Mouse (Mus musculus): Measurements from ENCODE around the gene Hpf1. TPM values are rescaled to one million over a fixed set of nuclear protein-coding genes. Genes with fewer than 3 reads are reported as not detected.

Hpf1 gene
- polyA plus RNA-seq, 1 experiment: 1.2 TPM

DNA sequence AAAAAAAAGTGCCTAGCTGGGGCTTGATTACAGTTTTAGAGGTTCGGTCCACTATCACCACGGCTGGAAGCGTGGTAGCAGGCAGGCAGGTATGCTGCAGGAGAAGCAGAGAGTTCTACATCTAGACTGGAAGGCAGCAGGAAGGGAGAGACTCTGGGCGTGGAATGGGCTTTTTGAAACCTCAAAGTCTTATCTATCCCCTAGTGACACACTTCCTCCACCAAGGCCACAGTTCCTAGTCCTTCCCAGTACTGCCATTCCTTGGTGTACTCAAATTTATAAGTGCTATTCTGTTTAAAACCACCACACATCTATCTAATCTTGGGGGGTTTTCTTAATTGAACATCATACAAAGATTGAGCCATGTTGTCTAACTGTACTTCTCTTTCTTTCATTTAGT lies 1.5 kb downstream of the Hpf1 start:
- no peaks in the 10 kb centered on the region for H3K27me3 ChIP-seq (ENCODE audit: control insufficient read depth, insufficient read depth, low read length)
- TF ChIP-seq CTCF (IDR thresholded peaks at IDR 0.05; ENCODE audit: extremely low read depth, insufficient read length, insufficient replicate concordance, low read depth, low read length) (no peak), POLR2A (IDR thresholded peaks at IDR 0.05; ENCODE audit: low read depth, low read length) (no peak)
- peaks cover 3% of the 10 kb centered on the region for H3K4me1 ChIP-seq (ENCODE audit: control insufficient read depth, insufficient read depth, insufficient read length, low read length)
- no peak overlapping the region for H3K4me3 ChIP-seq (ENCODE audit: low read depth, low read length)
- H3K27ac ChIP-seq (ENCODE audit: insufficient read depth, low read depth, low read length): no peak overlapping the region
- WGBS: 89% methylated on average over 4 of the region's 4 CpGs
- H3K36me3 ChIP-seq (ENCODE audit: control insufficient read depth, insufficient read depth, low read length): peaks cover 2% of the 10 kb centered on the region

DNA sequence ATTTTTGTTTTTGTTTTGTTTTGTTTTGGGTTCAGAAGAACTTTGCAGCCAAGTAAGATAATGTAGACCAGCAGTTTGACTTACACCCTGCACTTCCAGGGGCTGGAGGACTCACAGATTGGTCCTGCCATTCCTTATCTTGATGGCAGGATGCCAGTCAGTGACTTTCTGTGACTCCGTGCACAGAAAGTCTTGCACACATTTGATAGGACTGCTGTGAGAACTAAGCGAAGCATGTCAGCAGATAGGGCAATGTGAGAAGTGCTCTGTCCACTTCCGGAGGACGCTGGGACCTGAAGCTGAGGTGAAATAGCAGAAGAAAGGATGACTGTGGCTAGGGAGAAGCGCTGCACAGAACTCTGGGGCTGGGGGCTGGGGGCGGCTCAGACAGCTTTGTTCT lies 5.7 kb downstream of the Hpf1 start:
- WGBS: 65% methylated on average over 6 of the region's 6 CpGs
- Histone ChIP-seq H3K36me3 (ENCODE audit: control insufficient read depth, insufficient read depth, low read length) (peaks cover 10% of the 10 kb centered on the region), H3K4me3 (ENCODE audit: low read depth, low read length) (no peak overlapping the region), H3K27me3 (ENCODE audit: control insufficient read depth, insufficient read depth, low read length) (no peaks in the 10 kb centered on the region), H3K27ac (ENCODE audit: insufficient read depth, low read depth, low read length) (no peak overlapping the region), H3K4me1 (ENCODE audit: control insufficient read depth, insufficient read depth, insufficient read length, low read length) (peaks cover 2% of the 10 kb centered on the region; the same call in 1 of the 2 replicates)
- TF ChIP-seq POLR2A (IDR thresholded peaks at IDR 0.05; ENCODE audit: low read depth, low read length) (no peak), CTCF (IDR thresholded peaks at IDR 0.05; ENCODE audit: extremely low read depth, insufficient read length, insufficient replicate concordance, low read depth, low read length) (no peak)

DNA sequence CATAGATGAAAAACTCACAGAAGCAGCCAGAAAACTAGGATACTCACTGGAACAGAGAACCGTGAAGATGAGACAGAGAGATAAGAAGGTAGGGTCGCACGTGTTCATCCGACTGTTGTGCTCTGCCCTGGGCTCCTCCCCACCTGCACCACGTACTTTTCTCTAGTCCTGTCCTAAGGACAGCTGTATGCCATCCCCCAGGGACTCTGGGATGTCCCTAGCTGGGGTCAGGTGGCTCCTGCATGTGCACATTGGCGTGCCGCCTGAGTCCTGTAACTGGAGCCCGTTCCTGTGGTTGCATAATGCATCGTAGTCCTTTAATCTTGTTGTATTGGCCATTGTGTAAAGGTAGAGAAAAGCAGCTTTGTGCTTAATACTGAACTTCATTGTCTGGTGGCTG lies 9.9 kb downstream of the Hpf1 start:
- TF ChIP-seq POLR2A (IDR thresholded peaks at IDR 0.05; ENCODE audit: low read depth, low read length): no peak
- no peak overlapping the region for H3K4me3 ChIP-seq (ENCODE audit: low read depth, low read length)
- H3K36me3 ChIP-seq (ENCODE audit: control insufficient read depth, insufficient read depth, low read length): peaks cover 10% of the 10 kb centered on the region
- no peak overlapping the region for H3K27ac ChIP-seq (ENCODE audit: insufficient read depth, low read depth, low read length)
- 74% methylated on average over 9 of the region's 9 CpGs for WGBS
- no peaks in the 10 kb centered on the region for H3K4me1 ChIP-seq (ENCODE audit: control insufficient read depth, insufficient read depth, insufficient read length, low read length)
- H3K27me3 ChIP-seq (ENCODE audit: control insufficient read depth, insufficient read depth, low read length): no peaks in the 10 kb centered on the region

DNA sequence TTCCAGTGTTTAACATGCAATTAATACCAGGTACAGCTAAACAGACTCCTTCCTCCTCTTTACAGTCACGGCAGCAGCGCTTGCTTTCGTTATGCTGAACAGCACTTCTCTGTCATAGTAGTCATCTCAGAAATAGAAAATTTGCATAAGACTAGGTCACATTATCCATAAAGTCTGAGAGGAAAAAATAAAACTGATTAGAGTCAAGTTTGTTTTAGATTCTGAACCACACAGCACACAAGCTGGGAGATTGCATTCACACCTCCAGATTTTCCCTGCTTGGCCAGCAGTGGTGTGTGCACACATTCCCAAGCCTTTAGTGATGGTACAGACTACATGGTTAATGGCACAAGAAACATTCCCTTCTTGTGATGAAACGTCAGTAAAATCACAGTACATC lies 21.9 kb downstream of the Hpf1 start:
- TF ChIP-seq POLR2A (IDR thresholded peaks at IDR 0.05; ENCODE audit: low read depth, low read length) (no peak), CTCF (IDR thresholded peaks at IDR 0.05; ENCODE audit: extremely low read depth, insufficient read length, insufficient replicate concordance, low read depth, low read length) (no peak)
- H3K4me3 ChIP-seq (ENCODE audit: low read depth, low read length): no peak overlapping the region
- H3K27me3 ChIP-seq (ENCODE audit: control insufficient read depth, insufficient read depth, low read length): no peaks in the 10 kb centered on the region
- no peak overlapping the region for H3K27ac ChIP-seq (ENCODE audit: insufficient read depth, low read depth, low read length)
- 82% methylated on average over 4 of the region's 4 CpGs for WGBS
- peaks cover 33% of the 10 kb centered on the region for H3K36me3 ChIP-seq (ENCODE audit: control insufficient read depth, insufficient read depth, low read length)
- no peaks in the 10 kb centered on the region for H3K4me1 ChIP-seq (ENCODE audit: control insufficient read depth, insufficient read depth, insufficient read length, low read length)

DNA sequence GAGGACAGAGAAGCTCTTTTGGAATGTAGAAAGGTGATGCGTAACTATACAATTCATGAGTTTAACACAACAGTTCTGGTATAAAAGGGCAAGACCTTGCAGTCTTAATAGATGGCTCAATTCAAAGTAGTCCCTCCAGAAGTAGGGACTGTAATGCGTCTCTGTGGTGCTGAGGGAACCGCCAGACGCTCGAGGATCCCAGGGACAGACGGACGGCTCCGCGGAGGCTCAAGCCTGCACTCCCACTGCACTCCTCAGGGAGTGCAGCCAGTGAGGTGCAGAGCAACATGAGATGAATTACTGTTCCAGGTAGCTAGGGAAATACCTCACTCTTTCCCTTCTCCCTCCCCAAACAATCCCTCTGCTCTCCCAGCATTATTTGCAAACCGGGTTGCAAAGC lies 22.3 kb downstream of the Hpf1 start:
- Histone ChIP-seq H3K4me3 (ENCODE audit: low read depth, low read length) (no peak overlapping the region), H3K27ac (ENCODE audit: insufficient read depth, low read depth, low read length) (no peak overlapping the region), H3K27me3 (ENCODE audit: control insufficient read depth, insufficient read depth, low read length) (no peaks in the 10 kb centered on the region), H3K36me3 (ENCODE audit: control insufficient read depth, insufficient read depth, low read length) (peaks cover 32% of the 10 kb centered on the region), H3K4me1 (ENCODE audit: control insufficient read depth, insufficient read depth, insufficient read length, low read length) (no peaks in the 10 kb centered on the region)
- 83% methylated on average over 10 of the region's 10 CpGs for WGBS
- TF ChIP-seq POLR2A (IDR thresholded peaks at IDR 0.05; ENCODE audit: low read depth, low read length): no peak

DNA sequence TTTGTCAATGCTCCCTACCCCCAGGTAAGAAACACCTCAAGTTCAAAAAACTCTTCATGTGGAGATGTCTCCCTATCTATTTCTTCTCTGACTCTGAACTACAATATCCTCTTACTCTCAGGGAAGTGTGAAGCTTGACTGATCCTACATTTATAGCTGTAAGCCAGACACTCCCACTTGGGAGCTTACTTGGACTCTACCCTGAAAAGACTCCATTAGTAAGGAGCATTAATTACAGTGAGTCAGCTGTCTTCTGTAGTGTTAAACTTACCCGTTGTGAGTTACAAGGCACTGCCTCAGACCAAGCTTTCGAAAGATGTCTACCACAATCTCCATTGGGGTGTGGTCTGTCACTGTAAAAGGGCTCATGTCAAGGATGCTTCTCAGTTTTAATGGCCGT lies 28.9 kb downstream of the Hpf1 start:
- TF ChIP-seq CTCF (IDR thresholded peaks at IDR 0.05; ENCODE audit: extremely low read depth, insufficient read length, insufficient replicate concordance, low read depth, low read length) (no peak), POLR2A (IDR thresholded peaks at IDR 0.05; ENCODE audit: low read depth, low read length) (no peak)
- H3K4me1 ChIP-seq (ENCODE audit: control insufficient read depth, insufficient read depth, insufficient read length, low read length): no peaks in the 10 kb centered on the region
- no peak overlapping the region for H3K4me3 ChIP-seq (ENCODE audit: low read depth, low read length)
- H3K27me3 ChIP-seq (ENCODE audit: control insufficient read depth, insufficient read depth, low read length): no peaks in the 10 kb centered on the region
- 41% methylated on average over 3 of the region's 3 CpGs for WGBS
- H3K36me3 ChIP-seq (ENCODE audit: control insufficient read depth, insufficient read depth, low read length): peaks cover 34% of the 10 kb centered on the region
- H3K27ac ChIP-seq (ENCODE audit: insufficient read depth, low read depth, low read length): no peak overlapping the region

DNA sequence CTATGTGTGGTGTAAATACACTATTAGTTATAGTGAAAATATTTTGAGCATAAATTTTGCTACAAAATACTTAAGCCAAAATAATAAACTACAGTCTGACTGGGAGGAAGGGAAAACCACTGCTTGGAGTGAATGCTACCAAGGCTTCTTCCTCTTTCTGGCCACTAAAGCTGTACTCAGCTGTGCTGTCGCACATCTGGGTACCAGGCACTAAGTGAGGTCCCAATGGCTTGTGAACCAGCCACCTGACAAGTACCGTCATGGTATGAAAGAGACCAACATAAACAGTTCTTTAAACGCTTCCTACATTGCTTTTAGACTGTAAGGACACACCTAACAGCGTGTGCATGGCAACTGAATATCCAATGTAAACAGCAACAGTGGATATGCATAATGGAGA lies 30.0 kb downstream of the Hpf1 start:
- Histone ChIP-seq H3K4me3 (ENCODE audit: low read depth, low read length) (no peak overlapping the region), H3K27ac (ENCODE audit: insufficient read depth, low read depth, low read length) (no peak overlapping the region), H3K27me3 (ENCODE audit: control insufficient read depth, insufficient read depth, low read length) (no peaks in the 10 kb centered on the region), H3K4me1 (ENCODE audit: control insufficient read depth, insufficient read depth, insufficient read length, low read length) (no peaks in the 10 kb centered on the region), H3K36me3 (ENCODE audit: control insufficient read depth, insufficient read depth, low read length) (peaks cover 27% of the 10 kb centered on the region)
- WGBS: 83% methylated on average over 4 of the region's 4 CpGs
- TF ChIP-seq CTCF (IDR thresholded peaks at IDR 0.05; ENCODE audit: extremely low read depth, insufficient read length, insufficient replicate concordance, low read depth, low read length): no peak
- TF ChIP-seq POLR2A (IDR thresholded peaks at IDR 0.05; ENCODE audit: low read depth, low read length): no peak

DNA sequence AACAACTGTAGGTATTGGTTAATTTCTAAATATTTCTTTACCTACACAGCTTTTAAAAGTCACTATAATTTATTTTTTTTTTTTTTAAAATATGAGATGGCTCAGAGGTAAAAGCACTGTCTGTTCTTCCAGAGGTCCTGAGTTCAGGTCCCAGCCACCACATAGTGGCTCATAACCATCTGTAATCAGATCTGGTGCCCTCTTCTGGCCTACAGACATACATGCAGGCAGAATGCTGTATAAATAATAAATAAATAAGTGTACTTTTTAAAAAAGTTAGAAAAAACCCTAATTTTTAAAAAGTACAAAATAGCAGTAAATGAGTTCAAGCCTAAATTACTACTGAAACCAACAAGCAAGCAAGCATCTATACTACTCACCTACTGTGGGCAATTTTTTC lies 43.4 kb downstream of the Hpf1 start:
- Histone ChIP-seq H3K4me1 (ENCODE audit: control insufficient read depth, insufficient read depth, insufficient read length, low read length) (no peaks in the 10 kb centered on the region), H3K27ac (ENCODE audit: insufficient read depth, low read depth, low read length) (no peak overlapping the region), H3K27me3 (ENCODE audit: control insufficient read depth, insufficient read depth, low read length) (no peaks in the 10 kb centered on the region), H3K36me3 (ENCODE audit: control insufficient read depth, insufficient read depth, low read length) (peaks cover 21% of the 10 kb centered on the region), H3K4me3 (ENCODE audit: low read depth, low read length) (no peak overlapping the region)
- TF ChIP-seq CTCF (IDR thresholded peaks at IDR 0.05; ENCODE audit: extremely low read depth, insufficient read length, insufficient replicate concordance, low read depth, low read length): no peak
- TF ChIP-seq POLR2A (IDR thresholded peaks at IDR 0.05; ENCODE audit: low read depth, low read length): no peak

Measured in small intestine, adult 2 months (tissue).